Mouse (Mus musculus) heart, adult 2 months (tissue): ENCODE data around the gene Gm20431. TPM values are rescaled to one million over a fixed set of nuclear protein-coding genes. Genes with fewer than 3 reads are reported as not detected.

Experiments used
- DNase-seq, 2 experiments: peaks; one replicate each; pipeline ENCODE4 v3.0.0; 2021
- H3K27ac ChIP-seq: fragments of 200-600 bp; 2 replicates; pipeline ENCODE4 v1.8.1; 2022
- H3K27me3 ChIP-seq: fragments of 200-500 bp; 2 replicates; pipeline ENCODE4 v1.6.1; 2012; ENCODE audit warnings: mild to moderate bottlenecking, low read length, inconsistent platforms, mixed read lengths; ENCODE audit not compliant: control insufficient read depth, insufficient read depth
- H3K36me3 ChIP-seq: fragments of 200-500 bp; 2 replicates; pipeline ENCODE4 v1.6.1; 2012; ENCODE audit warnings: low read length, inconsistent platforms; ENCODE audit not compliant: control insufficient read depth, insufficient read depth
- H3K4me1 ChIP-seq: fragments of 200-500 bp; 2 replicates; pipeline ENCODE4 v1.6.1; 2011; ENCODE audit warnings: low read length; ENCODE audit not compliant: control insufficient read depth, insufficient read depth
- H3K4me3 ChIP-seq: fragments of 200-600 bp; 2 replicates; pipeline ENCODE4 v1.8.1; 2022
- H3K79me2 ChIP-seq: fragments of 200-500 bp; replicated peaks from 2 replicates; pipeline ENCODE4 v1.6.1; 2012; ENCODE audit warnings: mild to moderate bottlenecking, inconsistent platforms, low read length, moderate library complexity, mixed read lengths; ENCODE audit not compliant: control insufficient read depth, insufficient read depth
- H3K9ac ChIP-seq: fragments of 200-500 bp; 2 replicates; pipeline ENCODE4 v1.6.1; 2012; ENCODE audit warnings: low read depth, mild to moderate bottlenecking, control low read depth, inconsistent platforms, low read length, mixed read lengths
- CTCF ChIP-seq: fragments of 200-600 bp; IDR thresholded peaks from 2 replicates; pipeline ENCODE4 v1.8.1; 2022; ENCODE audit warnings: antibody characterized with exemption, mild to moderate bottlenecking, moderate library complexity
- EP300 ChIP-seq: fragments of 200-500 bp; IDR thresholded peaks from 2 replicates; pipeline ENCODE4 v1.6.1; 2011; ENCODE audit warnings: low read depth, low read length, control low read depth; ENCODE audit not compliant: insufficient read depth
- POLR2A ChIP-seq: fragments of 200-500 bp; IDR thresholded peaks from 2 replicates; pipeline ENCODE4 v1.6.1; 2011; ENCODE audit warnings: mild to moderate bottlenecking, low read depth, low read length, control low read depth; ENCODE audit not compliant: insufficient read depth
- WGBS: fragments of 180-500 bp; shearing (Covaris S2); methylation state at CpG from one replicate; pipeline ENCODE4 v1.1.7; 2018; 5-methylcytosine and 5-hydroxymethylcytosine counted together
- intact Hi-C: fragments of 180-260 bp; cut with DNase I; formaldehyde crosslinking; loops from one replicate; pipeline ENCODE4 v1.15.1; 2025
- microRNA-seq, 2 experiments: library from miRNA; unstranded; fragments of <30 nt; microRNA quantifications; one replicate each; pipeline ENCODE4 v1.2.0; 2021
- polyA plus RNA-seq: library from polyadenylated mRNA; depleted of rRNA; stranded (reverse); fragments of >200 nt; gene quantifications from 2 replicates; pipeline ENCODE4 v1.2.3, GENCODE M21; 2012; rRNA removed
- total RNA-seq, 2 experiments: library from RNA; stranded (reverse); gene quantifications; 2 replicates each; pipeline ENCODE4 v1.2.3; 2021

Gm20431 gene
- total and polyA plus RNA-seq, 3 experiments, result 15.6 to 21.0 (median 16.5) TPM

GRCm38 (mm10) chr2:167562101-167562500, 99.2 kb downstream of the Gm20431 start:
- Histone ChIP-seq H3K27me3 (no peaks in the 10 kb centered on the region), H3K4me3 (no peak overlapping the region), H3K27ac (no peak overlapping the region; the same call in 1 of the 2 replicates), H3K36me3 (no peaks in the 10 kb centered on the region), H3K79me2 (no peaks in the 10 kb centered on the region), H3K4me1 (peaks cover 2% of the 10 kb centered on the region), H3K9ac (no peak overlapping the region)
- intact Hi-C loops, result loop anchor here (5.0 kb wide), 1 partner anchor 35 kb away; no protein-coding TSS in a partner anchor
- peak in 1 of 2 experiments; percentile 44 for DNase-seq
- no peak for TF ChIP-seq EP300
- no peak for TF ChIP-seq CTCF
- TF ChIP-seq POLR2A, result no peak
- 33% methylated on average over 8 of the region's 8 CpGs for WGBS

- H3K27me3 ChIP-seq, result no peaks in the 10 kb centered on the region
- no peaks in the 10 kb centered on the region for H3K79me2 ChIP-seq
- no peak for DNase-seq
- TF ChIP-seq POLR2A (no peak), EP300 (no peak), CTCF (no peak)
- no peak overlapping the region for H3K27ac ChIP-seq
- intact Hi-C loops, result no loop called here
- peaks cover 2% of the 10 kb centered on the region for H3K4me1 ChIP-seq
- no peak overlapping the region for H3K9ac ChIP-seq
- no peak overlapping the region for H3K4me3 ChIP-seq
- H3K36me3 ChIP-seq, result no peaks in the 10 kb centered on the region
- WGBS, result 38% methylated on average over 25 of the region's 27 CpGs
These were observed 101.9 kb downstream of the Gm20431 start for GRCm38 (mm10) chr2:167559413-167559812.

Small RNA genes within 50 kb of the gene (microRNA-seq; reads per million reads assigned to microRNA genes)
- 0 reads per million in 2 experiments for gene Gm22355

Other genes with a start within 250 kb of the Gm20431 start
- 10 to 100 TPM; 21.7 to 23.6 TPM for gene Slc9a8, start 239.8 kb downstream of the Gm20431 start, total RNA-seq
- gene Slc9a8, start 239.8 kb downstream of the Gm20431 start, polyA plus RNA-seq, result 26.1 and 43.8 TPM in 2 replicates
- gene Rnf114, start 168.9 kb downstream of the Gm20431 start, total RNA-seq, result 10 to 100 TPM; 60.4 to 76.7 TPM
- gene Rnf114, start 168.9 kb downstream of the Gm20431 start, polyA plus RNA-seq, result 96.3 and 128 TPM in 2 replicates
- 10 to 100 TPM; 15.4 to 15.6 TPM for gene Spata2, start 168.6 kb downstream of the Gm20431 start, total RNA-seq
- 15.5 and 19.7 TPM in 2 replicates for gene Spata2, start 168.6 kb downstream of the Gm20431 start, polyA plus RNA-seq
- gene Snai1, start 123.3 kb downstream of the Gm20431 start, total RNA-seq, result 1 to 10 TPM; 1.6 to 2.0 TPM
- 6.5 and 10.5 TPM in 2 replicates for gene Snai1, start 123.3 kb downstream of the Gm20431 start, polyA plus RNA-seq
- gene Ube2v1, start 29.4 kb downstream of the Gm20431 start, total RNA-seq, result 100 to 1,000 TPM; 118 to 121 TPM
- gene Ube2v1, start 29.4 kb downstream of the Gm20431 start, polyA plus RNA-seq, result 98.1 and 101 TPM in 2 replicates
- 100 to 1,000 TPM in 1 of 2 experiments, 10 to 100 TPM in 1; 88.1 to 133 TPM for gene Cebpb, start 27.4 kb upstream of the Gm20431 start, total RNA-seq
- 30.3 and 77.8 TPM in 2 replicates for gene Cebpb, start 27.4 kb upstream of the Gm20431 start, polyA plus RNA-seq
- gene Tmem189, start 28.3 kb upstream of the Gm20431 start, total RNA-seq, result 10 to 100 TPM; 23.0 to 26.4 TPM
- gene Tmem189, start 28.3 kb upstream of the Gm20431 start, polyA plus RNA-seq, result 53.2 and 58.4 TPM in 2 replicates